Mouse (Mus musculus) myocyte (in vitro differentiated cells): ENCODE results near the gene Camk1d.

Source experiments
- REST ChIP-seq: IDR thresholded peaks from one replicate; pipeline ENCODE4 v1.6.1; 2011; ENCODE audit warnings: mild to moderate bottlenecking, control low read depth, moderate library complexity; ENCODE audit not compliant: insufficient read depth, insufficient read length
- SRF ChIP-seq: IDR thresholded peaks from one replicate; pipeline ENCODE4 v1.6.1; 2011; ENCODE audit warnings: low read depth; ENCODE audit not compliant: control insufficient read depth, insufficient read length

GRCm38 (mm10) chr2:5327533-5328250, 386.6 kb downstream of the Camk1d start:
- TF ChIP-seq REST (no peak), SRF (no peak)
